Mouse (Mus musculus) erythroblast, embryonic 14.5 days (primary cell): ENCODE results near the gene Eng.

Experiments used
- GATA1 ChIP-seq: IDR thresholded peaks from 2 replicates; pipeline ENCODE4 v1.6.1; 2012; ENCODE audit warnings: low read length, inconsistent platforms, mixed read lengths
- TAL1 ChIP-seq: IDR thresholded peaks from 3 replicates; pipeline ENCODE4 v1.6.1; 2012; ENCODE audit warnings: low read length, inconsistent platforms, mixed read lengths

DNA sequence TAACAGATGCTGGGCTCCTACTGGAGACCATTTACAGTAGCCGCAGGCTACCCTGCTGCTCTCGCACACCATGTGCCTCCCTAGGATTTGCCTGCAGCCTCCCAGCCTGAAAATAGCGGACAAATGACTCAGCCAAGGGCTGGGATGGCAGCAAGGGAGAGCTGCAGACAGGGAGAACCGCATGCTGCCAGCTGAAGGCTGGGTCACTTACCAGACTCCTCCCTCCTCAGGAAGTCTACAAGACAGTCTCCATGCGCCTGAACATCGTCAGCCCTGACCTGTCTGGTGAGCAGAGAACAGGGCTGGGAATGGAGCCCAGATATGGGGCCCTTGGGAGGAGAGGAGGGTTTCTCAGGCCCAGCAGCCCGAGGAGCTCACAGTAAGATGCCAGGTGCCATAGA is 33.7 kb downstream of the Eng start:
- TF ChIP-seq TAL1 (no peak), GATA1 (no peak)
